Mouse (Mus musculus): ENCODE data around the gene Trim45. TPM values are rescaled to one million over a fixed set of nuclear protein-coding genes. Genes with fewer than 3 reads are reported as not detected.

Trim45 gene
- polyA plus RNA-seq, 1 experiment = 4.6 TPM

DNA sequence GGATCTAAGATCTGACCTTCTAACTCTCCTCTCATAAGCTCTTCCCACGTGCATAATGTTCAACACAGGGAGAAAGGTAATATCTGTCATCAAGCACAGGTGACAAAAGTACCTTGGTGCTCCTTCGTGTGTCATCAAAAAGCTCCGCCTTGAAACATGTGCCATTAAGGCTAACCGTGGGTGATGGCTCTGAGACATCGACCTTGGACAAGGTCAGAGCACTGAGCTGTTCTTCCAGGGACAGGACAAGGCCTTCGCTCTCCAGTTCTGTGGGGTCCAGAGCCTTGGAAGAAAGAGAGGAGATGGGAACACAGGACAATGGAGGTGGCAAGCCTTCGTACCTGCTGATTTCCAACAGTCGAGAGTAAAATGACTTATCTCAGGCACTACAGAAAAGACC lies 25.3 kb downstream of the Trim45 start:
- Histone ChIP-seq H3K4me3 (no peak overlapping the region), H3K79me2 (ENCODE audit: control insufficient read depth, insufficient read depth) (no peaks in the 10 kb centered on the region), H3K4me2 (ENCODE audit: low read depth) (no peak overlapping the region), H3K27me3 (ENCODE audit: control insufficient read depth, insufficient read depth, insufficient read length) (no peaks in the 10 kb centered on the region), H3K36me3 (ENCODE audit: control insufficient read depth, insufficient read depth) (peaks cover 13% of the 10 kb centered on the region), H3ac (ENCODE audit: control insufficient read depth, insufficient read length) (no peak overlapping the region)
- no peak for TF ChIP-seq REST (IDR thresholded peaks at IDR 0.05; ENCODE audit: insufficient read depth, insufficient read length)

DNA sequence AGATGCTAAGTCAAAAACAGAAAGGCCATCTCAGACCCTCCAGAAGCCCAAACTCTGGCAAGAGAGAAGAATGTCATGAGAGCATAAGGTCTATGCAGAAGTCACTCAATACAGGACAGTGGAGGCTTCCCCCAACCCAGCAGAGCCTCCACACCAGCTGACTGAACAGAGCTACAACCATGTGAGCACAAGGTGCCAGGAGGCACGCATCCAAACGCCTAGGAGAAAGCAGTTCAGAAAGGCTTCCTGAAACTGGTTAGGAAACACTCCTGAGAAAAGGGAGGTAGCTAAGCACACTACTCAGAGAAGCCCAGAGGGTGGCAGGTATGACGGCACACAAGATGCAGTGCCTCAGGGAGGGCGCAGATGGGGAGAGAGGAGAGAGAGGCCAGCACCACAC lies 29.5 kb downstream of the Trim45 start:
- no peaks in the 10 kb centered on the region for H3K27me3 ChIP-seq (ENCODE audit: control insufficient read depth, insufficient read depth, insufficient read length)
- H3ac ChIP-seq (ENCODE audit: control insufficient read depth, insufficient read length) = no peak overlapping the region
- TF ChIP-seq SRF (IDR thresholded peaks at IDR 0.05; ENCODE audit: control insufficient read depth, insufficient read length, low read depth) (no peak), MYOD1 (IDR thresholded peaks at IDR 0.05; ENCODE audit: control insufficient read depth in 1 of 3, insufficient read length in 2 of 3, low read depth in 2 of 3) (no peak), CEBPB (IDR thresholded peaks at IDR 0.05; ENCODE audit: insufficient read depth, poor library complexity, severe bottlenecking) (no peak), REST (IDR thresholded peaks at IDR 0.05; ENCODE audit: insufficient read depth, insufficient read length) (no peak), MYOG (IDR thresholded peaks at IDR 0.05; ENCODE audit: control insufficient read depth in 1 of 3, insufficient read depth in 1 of 3, insufficient read length in 2 of 3, low read depth in 2 of 3) (no peak), POLR2AphosphoS2 (IDR thresholded peaks at IDR 0.05; ENCODE audit: insufficient read length, low read depth) (no peak), POLR2A (IDR thresholded peaks at IDR 0.05; ENCODE audit: insufficient read length, low read depth) (no peak), USF1 (IDR thresholded peaks at IDR 0.05; ENCODE audit: low read depth) (no peak), TCF12 (IDR thresholded peaks at IDR 0.05; ENCODE audit: insufficient read depth, poor library complexity, severe bottlenecking) (no peak)
- H3K4me3 ChIP-seq = no peak overlapping the region
- H3K79me2 ChIP-seq (ENCODE audit: control insufficient read depth, insufficient read depth) = no peaks in the 10 kb centered on the region
- H3K36me3 ChIP-seq (ENCODE audit: control insufficient read depth, insufficient read depth) = peaks cover 15% of the 10 kb centered on the region
- H3K4me2 ChIP-seq (ENCODE audit: low read depth) = no peak overlapping the region

DNA sequence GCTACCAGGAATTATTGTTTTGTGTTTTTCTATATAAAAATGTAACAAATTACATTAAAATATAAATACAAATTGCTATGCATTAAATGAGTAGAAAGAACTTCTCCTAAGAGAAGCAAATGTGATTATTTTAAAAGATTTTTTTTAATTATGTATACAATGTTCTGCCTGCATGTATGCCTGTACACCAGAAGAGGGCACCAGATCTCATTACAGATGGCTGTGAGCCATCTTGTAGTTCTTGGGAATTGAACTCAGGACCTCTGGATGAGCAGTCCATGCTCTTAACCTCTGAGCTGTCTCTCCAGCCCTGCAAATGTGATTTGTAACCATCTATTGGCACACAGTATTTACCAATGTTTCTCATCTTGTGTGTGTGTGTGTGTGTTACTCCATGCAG lies 32.6 kb downstream of the Trim45 start:
- H3K27me3 ChIP-seq (ENCODE audit: control insufficient read depth, insufficient read depth, insufficient read length) = no peaks in the 10 kb centered on the region
- H3K36me3 ChIP-seq (ENCODE audit: control insufficient read depth, insufficient read depth) = peaks cover 9% of the 10 kb centered on the region

DNA sequence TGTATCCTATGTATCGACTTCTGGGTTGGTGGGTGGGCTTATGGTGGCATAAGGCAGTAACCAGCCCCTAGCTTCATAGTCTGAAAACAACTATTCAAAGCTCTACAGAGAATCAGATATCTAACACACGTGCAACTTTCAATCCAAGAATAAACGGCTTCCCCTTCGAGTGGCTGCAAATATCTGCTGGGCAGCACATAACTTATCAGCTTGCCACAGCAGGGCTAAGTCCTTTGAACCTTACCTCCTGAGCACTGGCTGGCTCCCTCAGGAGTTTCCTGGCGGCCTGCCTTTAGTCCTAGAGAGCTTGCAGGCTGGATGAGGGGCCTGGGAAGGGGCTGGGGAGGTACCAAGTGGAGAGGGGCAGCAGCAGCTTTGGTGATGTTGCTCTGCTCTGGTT lies 39.0 kb downstream of the Trim45 start:
- Histone ChIP-seq H3K36me3 (ENCODE audit: control insufficient read depth, insufficient read depth) (peaks cover 14% of the 10 kb centered on the region), H3ac (ENCODE audit: control insufficient read depth, insufficient read length) (no peak overlapping the region), H3K4me3 (no peak overlapping the region), H3K4me2 (ENCODE audit: low read depth) (no peak overlapping the region), H3K79me2 (ENCODE audit: control insufficient read depth, insufficient read depth) (no peaks in the 10 kb centered on the region), H3K27me3 (ENCODE audit: control insufficient read depth, insufficient read depth, insufficient read length) (no peaks in the 10 kb centered on the region)
- TF ChIP-seq MYOG (IDR thresholded peaks at IDR 0.05; ENCODE audit: control insufficient read depth in 1 of 3, insufficient read depth in 1 of 3, insufficient read length in 2 of 3, low read depth in 2 of 3) = no peak

More for the DNA sequence above, 32.6 kb downstream of the Trim45 start:
- H3ac ChIP-seq (ENCODE audit: control insufficient read depth, insufficient read length) = no peak overlapping the region
- no peak overlapping the region for H3K4me3 ChIP-seq
- no peak overlapping the region for H3K4me2 ChIP-seq (ENCODE audit: low read depth)
- no peaks in the 10 kb centered on the region for H3K79me2 ChIP-seq (ENCODE audit: control insufficient read depth, insufficient read depth)
- TF ChIP-seq TCF3 (IDR thresholded peaks at IDR 0.05; ENCODE audit: insufficient read length, low read depth) = no peak
- no peak for TF ChIP-seq SRF (IDR thresholded peaks at IDR 0.05; ENCODE audit: control insufficient read depth, insufficient read length, low read depth)
- TF ChIP-seq USF1 (IDR thresholded peaks at IDR 0.05; ENCODE audit: low read depth) = no peak
- no peak for TF ChIP-seq MYOG (IDR thresholded peaks at IDR 0.05; ENCODE audit: control insufficient read depth in 1 of 3, insufficient read depth in 1 of 3, insufficient read length in 2 of 3, low read depth in 2 of 3)
- TF ChIP-seq TCF12 (IDR thresholded peaks at IDR 0.05; ENCODE audit: insufficient read depth, poor library complexity, severe bottlenecking) = no peak
- TF ChIP-seq POLR2A (IDR thresholded peaks at IDR 0.05; ENCODE audit: insufficient read length, low read depth) = no peak
- TF ChIP-seq E2F4 (IDR thresholded peaks at IDR 0.05; ENCODE audit: insufficient read depth) = no peak
- no peak for TF ChIP-seq CEBPB (IDR thresholded peaks at IDR 0.05; ENCODE audit: insufficient read depth, poor library complexity, severe bottlenecking)
- no peak for TF ChIP-seq MYOD1 (IDR thresholded peaks at IDR 0.05; ENCODE audit: control insufficient read depth in 1 of 3, insufficient read length in 2 of 3, low read depth in 2 of 3)
- TF ChIP-seq POLR2AphosphoS2 (IDR thresholded peaks at IDR 0.05; ENCODE audit: insufficient read length, low read depth) = no peak
- TF ChIP-seq REST (IDR thresholded peaks at IDR 0.05; ENCODE audit: insufficient read depth, insufficient read length) = no peak

DNA sequence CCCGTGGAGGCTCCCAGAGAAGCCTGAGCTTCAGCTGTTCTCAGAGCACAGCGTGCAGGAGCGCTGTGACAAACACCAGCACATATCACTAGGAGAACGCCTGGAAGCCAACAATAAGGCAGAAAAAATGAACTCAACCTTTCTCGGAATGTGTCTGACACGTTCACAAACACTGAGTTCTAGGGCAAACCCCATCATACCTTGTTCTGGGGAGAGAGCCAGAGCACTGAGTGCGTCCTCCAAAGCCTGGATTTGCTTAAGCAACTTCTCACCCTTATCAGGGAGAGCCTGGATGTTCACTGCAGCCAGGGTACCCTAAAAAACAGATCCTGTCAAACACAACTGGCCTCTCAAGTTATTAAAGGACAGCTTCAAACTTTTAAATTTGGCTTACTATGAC lies 39.5 kb downstream of the Trim45 start:
- no peak for TF ChIP-seq E2F4 (IDR thresholded peaks at IDR 0.05; ENCODE audit: insufficient read depth)
- TF ChIP-seq MAX (IDR thresholded peaks at IDR 0.05; ENCODE audit: low read depth) = no peak
- no peak for TF ChIP-seq SRF (IDR thresholded peaks at IDR 0.05; ENCODE audit: control insufficient read depth, insufficient read length, low read depth)
- no peak for TF ChIP-seq REST (IDR thresholded peaks at IDR 0.05; ENCODE audit: insufficient read depth, insufficient read length)
- TF ChIP-seq POLR2AphosphoS2 (IDR thresholded peaks at IDR 0.05; ENCODE audit: insufficient read length, low read depth) = no peak
- Histone ChIP-seq H3ac (ENCODE audit: control insufficient read depth, insufficient read length) (no peak overlapping the region), H3K4me3 (no peak overlapping the region), H3K36me3 (ENCODE audit: control insufficient read depth, insufficient read depth) (peaks cover 14% of the 10 kb centered on the region), H3K27me3 (ENCODE audit: control insufficient read depth, insufficient read depth, insufficient read length) (no peaks in the 10 kb centered on the region), H3K79me2 (ENCODE audit: control insufficient read depth, insufficient read depth) (no peaks in the 10 kb centered on the region), H3K4me2 (ENCODE audit: low read depth) (no peak overlapping the region)
